Mouse (Mus musculus): ENCODE data around the gene Zswim4.

GRCm38 (mm10) chr8:84235746-84236409, 977 bp downstream of the Zswim4 start:
- TF ChIP-seq CTCF (conservative IDR thresholded peaks at IDR 0.05; ENCODE audit: low read length) (no peak), NANOG (IDR thresholded peaks at IDR 0.05; ENCODE audit: borderline replicate concordance, low read length) (no peak), POU5F1 (IDR thresholded peaks at IDR 0.05; ENCODE audit: borderline replicate concordance, low read length) (no peak)
